ENCODE assay signal across 8 mouse cellular contexts in genomic region chr3:146449745-146450250, GRCm38 (mm10). TPM values are rescaled to one million over a fixed set of nuclear protein-coding genes. Genes with fewer than 3 reads are reported as not detected.
DNase-seq lines count a peak whose midpoint lies in the region; ATAC-seq and TF ChIP-seq lines count a peak whose summit lies in the region.

Gene Ctbs, plus strand, starts transcription at chr3:146449795.

- no peaks in the 10 kb centered on the region for H3K36me3 ChIP-seq in liver, adult 2 months (ENCODE audit: control insufficient read depth, insufficient read depth, low read length)
- 0 out of 2 replicates have a peak, but pooled peaks cover 6% of the 10 kb centered on the region for H3K36me3 ChIP-seq in embryonic facial prominence, embryonic 14.5 days (ENCODE audit: control insufficient read depth, insufficient read depth, low read length)
- 0 out of 2 replicates have a peak, but pooled peaks cover 2% of the 10 kb centered on the region for H3K36me3 ChIP-seq in limb, embryonic 11.5 days (ENCODE audit: control insufficient read depth, insufficient read depth, low read length)
- H3K36me3 ChIP-seq in neural tube, embryonic 14.5 days (ENCODE audit: control insufficient read depth, insufficient read depth, low read length) = no peaks in the 10 kb centered on the region

- H3K79me2 ChIP-seq in liver, adult 2 months (ENCODE audit: control insufficient read depth, insufficient read depth, low read length) = peaks cover 4% of the 10 kb centered on the region; the same call in 1 of the 2 replicates

- H3K9me3 ChIP-seq in embryonic facial prominence, embryonic 14.5 days (ENCODE audit: control insufficient read depth, low read length) = peaks cover 4% of the 10 kb centered on the region; the same call in 1 of the 2 replicates
- H3K9me3 ChIP-seq in limb, embryonic 11.5 days (ENCODE audit: control insufficient read depth, low read length) = no peaks in the 10 kb centered on the region
- no peaks in the 10 kb centered on the region for H3K9me3 ChIP-seq in neural tube, embryonic 14.5 days (ENCODE audit: control insufficient read depth, low read length)

- no peak for TF ChIP-seq CTCF in liver, adult 2 months (IDR thresholded peaks at IDR 0.05; ENCODE audit: low read depth, low read length)

- H3K4me1 ChIP-seq in liver, adult 2 months (ENCODE audit: control insufficient read depth, insufficient read depth, low read length) = peaks cover 2% of the 10 kb centered on the region
- H3K4me1 ChIP-seq in embryonic facial prominence, embryonic 14.5 days (ENCODE audit: control insufficient read depth, insufficient read depth, low read length) = no peaks in the 10 kb centered on the region
- 0 out of 2 replicates have a peak, but pooled peaks cover 2% of the 10 kb centered on the region for H3K4me1 ChIP-seq in limb, embryonic 11.5 days (ENCODE audit: control insufficient read depth, insufficient read depth, low read length)
- no peaks in the 10 kb centered on the region for H3K4me1 ChIP-seq in neural tube, embryonic 14.5 days (ENCODE audit: control insufficient read depth, insufficient read depth, low read length)

- peak within 1 kb of the TSS; percentile 55 for H3K4me2 ChIP-seq in embryonic facial prominence, embryonic 14.5 days (ENCODE audit: low read depth, low read length)
- peak within 1 kb of the TSS; percentile 74 for H3K4me2 ChIP-seq in limb, embryonic 11.5 days (ENCODE audit: low read depth, severe bottlenecking)
- H3K4me2 ChIP-seq in neural tube, embryonic 14.5 days (ENCODE audit: low read depth, low read length) = peak within 1 kb of the TSS; percentile 61

- TF ChIP-seq POLR2A in liver, adult 2 months (IDR thresholded peaks at IDR 0.05; ENCODE audit: extremely low read depth, insufficient read depth, low read length) = no peak

- intact Hi-C loops in left cerebral cortex, postnatal 10 days (cut with DNase I) = loop anchor here (5.0 kb wide), 1 partner anchor 53 kb away; no protein-coding TSS in a partner anchor

- peak within 1 kb of the TSS; percentile 92 for H3K4me3 ChIP-seq in liver, adult 2 months (ENCODE audit: insufficient read depth, low read depth, low read length)
- H3K4me3 ChIP-seq in embryonic facial prominence, embryonic 14.5 days (ENCODE audit: low read depth, low read length) = peak within 1 kb of the TSS; percentile 45
- peak within 1 kb of the TSS; percentile 50 for H3K4me3 ChIP-seq in limb, embryonic 11.5 days (ENCODE audit: low read depth, low read length)
- peak within 1 kb of the TSS; percentile 43 for H3K4me3 ChIP-seq in neural tube, embryonic 14.5 days (ENCODE audit: low read depth, low read length)

- 52% methylated on average over 9 of the region's 9 CpGs for WGBS in liver, adult 2 months
- WGBS in embryonic facial prominence, embryonic 14.5 days = 51% methylated on average over 9 of the region's 9 CpGs
- 57% methylated on average over 9 of the region's 9 CpGs for WGBS in limb, embryonic 11.5 days
- 54% methylated on average over 9 of the region's 9 CpGs for WGBS in neural tube, embryonic 14.5 days

- no peaks in the 10 kb centered on the region for H3K27me3 ChIP-seq in liver, adult 2 months (ENCODE audit: control insufficient read depth, insufficient read depth, low read length)
- no peaks in the 10 kb centered on the region for H3K27me3 ChIP-seq in embryonic facial prominence, embryonic 14.5 days (replicated peaks; ENCODE audit: control insufficient read depth, insufficient read depth, low read length)
- H3K27me3 ChIP-seq in limb, embryonic 11.5 days (ENCODE audit: control insufficient read depth, insufficient read depth, low read length) = no peaks in the 10 kb centered on the region
- H3K27me3 ChIP-seq in neural tube, embryonic 14.5 days (ENCODE audit: control insufficient read depth, insufficient read depth, low read length) = no peaks in the 10 kb centered on the region

- peak within 1 kb of the TSS; percentile 92 for H3K27ac ChIP-seq in liver, adult 2 months (replicated peaks; ENCODE audit: insufficient read depth, low read depth, low read length)
- peak within 1 kb of the TSS; percentile 64 for H3K27ac ChIP-seq in embryonic facial prominence, embryonic 14.5 days (replicated peaks; ENCODE audit: low read depth, low read length)
- peak within 1 kb of the TSS; percentile 62 for H3K27ac ChIP-seq in limb, embryonic 11.5 days (replicated peaks; ENCODE audit: low read depth, low read length)
- H3K27ac ChIP-seq in neural tube, embryonic 14.5 days (ENCODE audit: low read depth, low read length) = peak within 1 kb of the TSS; percentile 49

- peak within 1 kb of the TSS; percentile 95 for H3K9ac ChIP-seq in liver, adult 2 months (ENCODE audit: low read depth, low read length)
- peak within 1 kb of the TSS; percentile 66 for H3K9ac ChIP-seq in embryonic facial prominence, embryonic 14.5 days (ENCODE audit: low read depth, low read length)
- peak within 1 kb of the TSS; percentile 72 for H3K9ac ChIP-seq in limb, embryonic 11.5 days (ENCODE audit: low read length)
- peak within 1 kb of the TSS; percentile 55 for H3K9ac ChIP-seq in neural tube, embryonic 14.5 days (replicated peaks; ENCODE audit: low read depth, low read length)

- DNase-seq in liver, adult 2 months (ENCODE audit: extremely low read depth, low read depth, low spot score) = no peak
- no peak for DNase-seq in liver
- no peak for DNase-seq in embryonic facial prominence, embryonic 14.5 days (ENCODE audit: low spot score)
- no peak for DNase-seq in limb, embryonic 11.5 days (ENCODE audit: low spot score)
- DNase-seq in thymus, postnatal 10 days (ENCODE audit: low spot score in 2 of 2) = no peak
- DNase-seq in yolk sac, embryonic 10.5 days (ENCODE audit: low spot score) = no peak
- no peak for DNase-seq in left cerebral cortex, postnatal 10 days (ENCODE audit: extremely low spot score in 1 of 2, low spot score in 2 of 2)

- ATAC-seq in embryonic facial prominence, embryonic 14.5 days (ENCODE audit: low read depth) = peak; percentile 1; the same call in 1 of the 2 replicates
- ATAC-seq in limb, embryonic 11.5 days (ENCODE audit: insufficient number of reproducible peaks, low FRiP score, low TSS enrichment, low read depth) = peak; percentile 23; the same call in 1 of the 2 replicates
- peak; percentile 28 for ATAC-seq in neural tube, embryonic 14.5 days (ENCODE audit: low read depth)

RNA-seq across cellular contexts. Expression of gene Ctbs, which starts in this region (rescaled TPM):
- total RNA-seq in liver, adult 2 months (2014; rRNA removed) = 19.5 and 20.0 TPM in 2 replicates
- polyA plus RNA-seq in liver, adult 2 months (2012; rRNA removed) = 2.2 and 2.5 TPM in 2 replicates
- 10.5 and 12.7 TPM in 2 replicates for polyA plus RNA-seq in embryonic facial prominence, embryonic 14.5 days (2014; fragmentation: Nextera tagmentation; extraction: Ambion mirVana)
- polyA plus RNA-seq in limb, embryonic 11.5 days (2014; fragmentation: Nextera tagmentation; extraction: Ambion mirVana) = 5.7 and 7.1 TPM in 2 replicates
- 5.3 and 6.6 TPM in 2 replicates for polyA plus RNA-seq in neural tube, embryonic 14.5 days (2014; fragmentation: Nextera tagmentation; extraction: Ambion mirVana)
- 1 to 10 TPM; 6.4 to 6.8 TPM for total RNA-seq in left cerebral cortex, postnatal 10 days (2021)
